In the genomic region with DNA sequence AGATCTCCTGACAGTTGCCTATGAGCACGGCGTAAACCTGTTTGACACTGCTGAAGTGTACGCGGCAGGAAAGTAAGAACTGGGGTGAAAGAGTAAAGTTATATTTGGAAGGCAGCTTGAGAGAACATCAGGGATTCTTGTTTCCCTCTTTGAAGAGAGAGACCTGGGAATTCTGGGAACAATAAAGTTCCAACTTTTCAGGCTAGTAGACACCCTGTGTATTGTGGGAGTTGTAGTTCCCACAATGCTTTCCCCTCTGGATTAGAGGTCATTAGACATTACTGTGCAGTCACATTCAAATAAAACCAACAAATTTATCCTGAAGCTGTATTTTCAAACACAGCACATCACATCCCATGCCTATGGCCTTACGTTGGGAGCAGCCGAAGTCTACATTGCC, we compare ENCODE assay signal across 1 mouse cellular context.
A peak's percentile ranks its signal among the peaks of the same experiment; 100 is the strongest.
TF ChIP-seq lines count a peak whose summit lies in the region.

No protein-coding gene starts in this region.

TF ChIP-seq in MEL, 35 proteins besides CTCF, POLR2A, EP300 and RAD21:
- no peak for TF ChIP-seq MAX (IDR thresholded peaks at IDR 0.05; ENCODE audit: low read length)
- TF ChIP-seq USF1 (IDR thresholded peaks at IDR 0.05; ENCODE audit: low read depth, low read length): no peak
- no peak for TF ChIP-seq CHD1 (IDR thresholded peaks at IDR 0.05; ENCODE audit: low read depth, low read length)
- TF ChIP-seq TAL1 (IDR thresholded peaks at IDR 0.05; ENCODE audit: low read length): no peak
- no peak for TF ChIP-seq SIN3A (IDR thresholded peaks at IDR 0.05; ENCODE audit: low read length)
- TF ChIP-seq HCFC1 (IDR thresholded peaks at IDR 0.05; ENCODE audit: low read depth, low read length): peak; percentile 68
- no peak for TF ChIP-seq MAZ (IDR thresholded peaks at IDR 0.05; ENCODE audit: low read depth, low read length)
- TF ChIP-seq UBTF (IDR thresholded peaks at IDR 0.05; ENCODE audit: borderline replicate concordance, insufficient read depth, low read depth, low read length): no peak
TF ChIP-seq in MEL: peak in this region for 1.
